Mouse (Mus musculus) left cerebral cortex, postnatal 14 days (tissue): ENCODE measurements at regions not wholly inside any gene's neighbourhood (a gene's known extent, or its start where the extent isn't known, plus 50 kb on each side); places are given as distances from the start of the nearest gene placed in this dataset.

Experiments
- DNase-seq, 2 experiments: peaks; one replicate each; pipeline ENCODE4 v3.0.0; 2021 to 2022; ENCODE audit warnings: low spot score in 2 of 2, mixed read lengths in 1 of 2
- intact Hi-C: fragments of 180-260 bp; cut with DNase I; formaldehyde crosslinking; loops from one replicate; pipeline ENCODE4 v1.15.1; 2025

GRCm38 (mm10) chr1:51650653-51650995, 172.4 kb upstream of the Nabp1 start:
- no peak for DNase-seq

GRCm38 (mm10) chr1:51649963-51650652, 171.9 kb upstream of the Nabp1 start:
- DNase-seq = no peak
- intact Hi-C loops = loop anchor here (5.0 kb wide), 2 partner anchors 347 to 447 kb away; no protein-coding TSS in a partner anchor

More at GRCm38 (mm10) chr1:51650653-51650995, 172.4 kb upstream of the Nabp1 start:
- intact Hi-C loops = no loop called here

- intact Hi-C loops = loop anchor here (5.0 kb wide), 2 partner anchors 349 to 449 kb away; no protein-coding TSS in a partner anchor
Measured at GRCm38 (mm10) chr1:51647955-51648354, 169.7 kb upstream of the Nabp1 start.

GRCm38 (mm10) chr1:51644399-51644798, 166.2 kb upstream of the Nabp1 start:
- peak; percentile 84 to 88 for DNase-seq
- intact Hi-C loops = loop anchor here (5.0 kb wide), 1 partner anchor 443 kb away; no protein-coding TSS in a partner anchor

More at GRCm38 (mm10) chr1:51647955-51648354, 169.7 kb upstream of the Nabp1 start:
- no peak for DNase-seq

- no peak for DNase-seq
- intact Hi-C loops = loop anchor here (5.0 kb wide), 1 partner anchor 444 kb away; no protein-coding TSS in a partner anchor
Measured at GRCm38 (mm10) chr1:51643640-51644039, 165.4 kb upstream of the Nabp1 start.

GRCm38 (mm10) chr1:51638519-51639302, 160.5 kb upstream of the Nabp1 start:
- no peak for DNase-seq
- intact Hi-C loops = no loop called here

GRCm38 (mm10) chr1:51635881-51636515, 157.8 kb upstream of the Nabp1 start:
- no peak for DNase-seq
- intact Hi-C loops = no loop called here

GRCm38 (mm10) chr1:51633795-51634194, 155.6 kb upstream of the Nabp1 start:
- intact Hi-C loops = no loop called here
- no peak for DNase-seq

GRCm38 (mm10) chr1:51632851-51633250, 154.6 kb upstream of the Nabp1 start:
- DNase-seq = no peak
- intact Hi-C loops = no loop called here

- no peak for DNase-seq
- intact Hi-C loops = no loop called here
Measured at GRCm38 (mm10) chr1:51629848-51630247, 151.6 kb upstream of the Nabp1 start.

- DNase-seq = no peak
- intact Hi-C loops = no loop called here
Measured at GRCm38 (mm10) chr1:51628137-51628793, 150.0 kb upstream of the Nabp1 start.

GRCm38 (mm10) chr1:51626303-51626702, 148.1 kb upstream of the Nabp1 start:
- DNase-seq = no peak
- intact Hi-C loops = no loop called here

GRCm38 (mm10) chr1:51625079-51625478, 146.9 kb upstream of the Nabp1 start:
- intact Hi-C loops = no loop called here
- no peak for DNase-seq

- DNase-seq = no peak
- intact Hi-C loops = no loop called here
Measured at GRCm38 (mm10) chr1:51624551-51624950, 146.3 kb upstream of the Nabp1 start.

GRCm38 (mm10) chr1:51622986-51623385, 144.8 kb upstream of the Nabp1 start:
- intact Hi-C loops = no loop called here
- no peak for DNase-seq

- intact Hi-C loops = no loop called here
- no peak for DNase-seq
Measured at GRCm38 (mm10) chr1:51622181-51622862, 144.1 kb upstream of the Nabp1 start.

- intact Hi-C loops = no loop called here
- no peak for DNase-seq
Measured at GRCm38 (mm10) chr1:51621062-51621461, 142.8 kb upstream of the Nabp1 start.

- intact Hi-C loops = no loop called here
- DNase-seq = no peak
Measured at GRCm38 (mm10) chr1:51617502-51618251, 139.5 kb upstream of the Nabp1 start.
